Mouse (Mus musculus) lung, postnatal 0 days (tissue): Measurements from ENCODE around the gene Haus4. TPM values are rescaled to one million over a fixed set of nuclear protein-coding genes. Genes with fewer than 3 reads are reported as not detected.

Experiments used
- ATAC-seq: fragments of 200-750 bp; cut with Nextera tagmentation; 2 replicates; pipeline ENCODE4 v1.8.0; 2017; ENCODE audit warnings: moderate library complexity
- DNase-seq: peaks from one replicate; pipeline ENCODE4 v3.0.0-alpha.2; 2016; ENCODE audit warnings: low spot score
- H3K27ac ChIP-seq: fragments of 300-500 bp; sonication (generic); 2 replicates; pipeline ENCODE4 v1.5.1; 2014; ENCODE audit warnings: antibody characterized with exemption, mild to moderate bottlenecking, low read length, mixed read lengths
- H3K27me3 ChIP-seq: fragments of 300-500 bp; sonication (generic); replicated peaks from 2 replicates; pipeline ENCODE4 v1.6.1; 2014; ENCODE audit warnings: low read length, mixed read lengths; ENCODE audit not compliant: insufficient read depth
- H3K36me3 ChIP-seq: fragments of 300-500 bp; sonication (generic); 2 replicates; pipeline ENCODE4 v1.6.1; 2014; ENCODE audit warnings: low read length, mixed read lengths; ENCODE audit not compliant: insufficient read depth
- H3K4me1 ChIP-seq: fragments of 300-500 bp; sonication (generic); 2 replicates; pipeline ENCODE4 v1.6.1; 2014; ENCODE audit warnings: antibody characterized with exemption, low read depth, low read length, mixed read lengths; ENCODE audit not compliant: insufficient read depth
- H3K4me2 ChIP-seq: fragments of 300-500 bp; sonication (generic); replicated peaks from 2 replicates; pipeline ENCODE4 v1.6.1; 2014; ENCODE audit warnings: low read depth, mild to moderate bottlenecking, low read length, moderate library complexity, mixed read lengths
- H3K4me3 ChIP-seq: fragments of 300-500 bp; sonication (generic); 2 replicates; pipeline ENCODE4 v1.5.1; 2014; ENCODE audit warnings: low read depth, low read length
- H3K9ac ChIP-seq: fragments of 300-500 bp; sonication (generic); replicated peaks from 2 replicates; pipeline ENCODE4 v1.6.1; 2014; ENCODE audit warnings: low read depth, mild to moderate bottlenecking
- H3K9me3 ChIP-seq: fragments of 300-500 bp; sonication (generic); 2 replicates; pipeline ENCODE4 v1.6.1; 2016; ENCODE audit warnings: low read length, mixed read lengths
- CTCF ChIP-seq: IDR thresholded peaks from 2 replicates; pipeline ENCODE4 v1.5.1; 2016; ENCODE audit warnings: antibody characterized with exemption, mild to moderate bottlenecking
- EP300 ChIP-seq: IDR thresholded peaks from 2 replicates; pipeline ENCODE4 v1.6.1; 2016; ENCODE audit warnings: antibody characterized with exemption, mild to moderate bottlenecking, control low read depth
- WGBS: fragments of 180-500 bp; shearing (Covaris S2); extraction: QIAGEN DNeasy Blood & Tissue Kit; methylation state at CpG from one replicate; pipeline ENCODE4 v1.1.7; 2014; 5-methylcytosine and 5-hydroxymethylcytosine counted together
- polyA plus RNA-seq: library from polyadenylated mRNA; unstranded; fragments of >200 nt; fragmentation: Nextera tagmentation; extraction: Ambion mirVana; gene quantifications from 2 replicates; pipeline ENCODE4 v1.2.1, GENCODE M21; 2015

Haus4 gene
- polyA plus RNA-seq, 1 experiment from 2014 or later: 24.2 TPM

- no peak overlapping the region for H3K4me2 ChIP-seq
- no peak overlapping the region for H3K27ac ChIP-seq
- TF ChIP-seq EP300: no peak
- peak; percentile 88 for TF ChIP-seq CTCF
- H3K9me3 ChIP-seq: no peaks in the 10 kb centered on the region
- WGBS: 10% methylated on average over 17 of the region's 17 CpGs
- no peak overlapping the region for H3K4me3 ChIP-seq
- H3K4me1 ChIP-seq: 0 out of 2 replicates have a peak, but pooled peaks cover 2% of the 10 kb centered on the region
- no peaks in the 10 kb centered on the region for H3K27me3 ChIP-seq
- peak; percentile 83 for ATAC-seq
- peak; percentile 84 for DNase-seq
- H3K36me3 ChIP-seq: no peaks in the 10 kb centered on the region
- no peak overlapping the region for H3K9ac ChIP-seq
Observed at GRCm38 (mm10) chr14:54528446-54529111, 25.8 kb downstream of the Haus4 start.

GRCm38 (mm10) chr14:54528007-54528393 lies 26.4 kb downstream of the Haus4 start:
- H3K36me3 ChIP-seq: no peaks in the 10 kb centered on the region
- 19% methylated on average over 5 of the region's 5 CpGs for WGBS
- ATAC-seq (no peak), DNase-seq (no peak)
- H3K4me1 ChIP-seq: 0 out of 2 replicates have a peak, but pooled peaks cover 2% of the 10 kb centered on the region
- H3K9me3 ChIP-seq: no peaks in the 10 kb centered on the region
- H3K4me3 ChIP-seq: no peak overlapping the region
- no peak overlapping the region for H3K4me2 ChIP-seq
- no peaks in the 10 kb centered on the region for H3K27me3 ChIP-seq
- TF ChIP-seq EP300 (no peak), CTCF (no peak)
- no peak overlapping the region for H3K27ac ChIP-seq
- H3K9ac ChIP-seq: no peak overlapping the region

GRCm38 (mm10) chr14:54527227-54528006 lies 27.0 kb downstream of the Haus4 start:
- Histone ChIP-seq H3K27ac (no peak overlapping the region), H3K36me3 (no peaks in the 10 kb centered on the region), H3K27me3 (no peaks in the 10 kb centered on the region), H3K9me3 (no peaks in the 10 kb centered on the region), H3K4me2 (peak overlapping the region; percentile 49), H3K4me1 (0 out of 2 replicates have a peak, but pooled peaks cover 2% of the 10 kb centered on the region), H3K9ac (no peak overlapping the region), H3K4me3 (no peak overlapping the region)
- ATAC-seq (peak; percentile 41), DNase-seq (peak; percentile 16)
- TF ChIP-seq EP300 (no peak), CTCF (no peak)
- WGBS: 2% methylated on average over 17 of the region's 18 CpGs

GRCm38 (mm10) chr14:54523600-54523999 lies 30.8 kb downstream of the Haus4 start:
- H3K36me3 ChIP-seq: no peaks in the 10 kb centered on the region
- H3K4me1 ChIP-seq: 0 out of 2 replicates have a peak, but pooled peaks cover 2% of the 10 kb centered on the region
- WGBS: 31% methylated on average over 6 of the region's 6 CpGs
- no peak overlapping the region for H3K9ac ChIP-seq
- no peak overlapping the region for H3K4me3 ChIP-seq
- no peaks in the 10 kb centered on the region for H3K9me3 ChIP-seq
- no peak for ATAC-seq
- no peaks in the 10 kb centered on the region for H3K27me3 ChIP-seq
- TF ChIP-seq EP300 (no peak), CTCF (peak; percentile 57)
- H3K4me2 ChIP-seq: no peak overlapping the region
- H3K27ac ChIP-seq: no peak overlapping the region
- peak; percentile 49 for DNase-seq

- Histone ChIP-seq H3K4me1 (peaks cover 8% of the 10 kb centered on the region; the same call in 1 of the 2 replicates), H3K27ac (peak overlapping the region; percentile 80), H3K9ac (peak overlapping the region; percentile 69), H3K27me3 (no peaks in the 10 kb centered on the region), H3K9me3 (no peaks in the 10 kb centered on the region), H3K4me3 (peak overlapping the region; percentile 68), H3K4me2 (peak overlapping the region; percentile 70), H3K36me3 (peaks cover 20% of the 10 kb centered on the region)
- WGBS: 6% methylated on average over 17 of the region's 17 CpGs
- ATAC-seq (no peak), DNase-seq (peak; percentile 20)
- TF ChIP-seq CTCF (0 out of 2 replicates have a peak, but pooled peaks have one; percentile 1), EP300 (peak; percentile 12; the same call in 1 of the 2 replicates)
Observed at GRCm38 (mm10) chr14:54516710-54517310, 37.6 kb downstream of the Haus4 start.

- no peak overlapping the region for H3K4me3 ChIP-seq
- no peak overlapping the region for H3K9ac ChIP-seq
- TF ChIP-seq CTCF: no peak
- TF ChIP-seq EP300: no peak
- ATAC-seq: no peak
- no peaks in the 10 kb centered on the region for H3K9me3 ChIP-seq
- no peak overlapping the region for H3K27ac ChIP-seq
- H3K36me3 ChIP-seq: peaks cover 53% of the 10 kb centered on the region
- H3K4me2 ChIP-seq: no peak overlapping the region
- no peaks in the 10 kb centered on the region for H3K27me3 ChIP-seq
- no peaks in the 10 kb centered on the region for H3K4me1 ChIP-seq
- 91% methylated on average over 9 of the region's 9 CpGs for WGBS
- DNase-seq: no peak
Observed at GRCm38 (mm10) chr14:54509774-54510173, 44.6 kb downstream of the Haus4 start.
